Mouse (Mus musculus) megakaryocyte, embryonic 14.5 days (primary cell): ENCODE measurements around the gene Loxl3.

Experiments
- FLI1 ChIP-seq: IDR thresholded peaks from 2 replicates; pipeline ENCODE4 v1.6.1; 2012; ENCODE audit warnings: low read length, inconsistent platforms, mixed read lengths
- GATA1 ChIP-seq: IDR thresholded peaks from 3 replicates; pipeline ENCODE4 v1.6.1; 2012; ENCODE audit warnings: mixed read lengths, low read length, inconsistent platforms, borderline replicate concordance

DNA sequence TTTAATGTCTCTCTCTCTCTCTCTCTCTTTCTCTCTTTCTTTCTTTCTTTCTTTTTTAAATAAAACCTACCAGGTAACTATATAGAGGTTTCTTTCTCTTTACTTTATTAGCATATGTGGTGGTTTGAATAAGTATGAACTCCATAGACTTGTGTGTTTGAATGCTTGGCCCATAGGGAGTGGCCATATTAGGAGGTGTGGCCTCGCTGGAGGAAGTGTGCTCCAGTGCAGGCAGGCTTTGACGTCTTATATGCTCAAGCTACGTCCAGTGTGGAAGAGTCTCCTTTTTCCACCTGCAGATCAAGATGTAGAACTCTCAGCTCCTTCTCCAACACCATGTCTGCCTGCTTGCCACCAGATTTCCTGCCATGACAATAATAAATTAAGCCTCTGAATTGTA lies 14.9 kb upstream of the Loxl3 start:
- TF ChIP-seq GATA1 (no peak), FLI1 (no peak)
